Mouse (Mus musculus) hindbrain, embryonic 13.5 days (tissue): ENCODE results near the gene Mgat3. TPM values are rescaled to one million over a fixed set of nuclear protein-coding genes. Genes with fewer than 3 reads are reported as not detected.
A peak's percentile ranks its signal among the peaks of the same experiment; 100 is the strongest.

Source experiments
- ATAC-seq: fragments of 200-750 bp; cut with Nextera tagmentation; 2 replicates; pipeline ENCODE4 v1.8.0; 2017; ENCODE audit warnings: moderate TSS enrichment; ENCODE audit not compliant: low FRiP score
- H3K27ac ChIP-seq: fragments of 300-500 bp; sonication (generic); 2 replicates; pipeline ENCODE4 v1.5.1; 2015; ENCODE audit warnings: inconsistent platforms, mild to moderate bottlenecking, moderate library complexity
- H3K27me3 ChIP-seq: fragments of 300-500 bp; sonication (generic); 2 replicates; pipeline ENCODE4 v1.6.1; 2015; ENCODE audit warnings: mild to moderate bottlenecking, inconsistent platforms
- H3K36me3 ChIP-seq: fragments of 300-500 bp; sonication (generic); 2 replicates; pipeline ENCODE4 v1.6.1; 2015; ENCODE audit warnings: mild to moderate bottlenecking, inconsistent platforms
- H3K4me1 ChIP-seq: fragments of 300-500 bp; sonication (generic); replicated peaks from 2 replicates; pipeline ENCODE4 v1.6.1; 2015; ENCODE audit warnings: inconsistent platforms
- H3K4me2 ChIP-seq: fragments of 300-500 bp; sonication (generic); 2 replicates; pipeline ENCODE4 v1.6.1; 2015; ENCODE audit warnings: inconsistent platforms, mild to moderate bottlenecking, moderate library complexity
- H3K4me3 ChIP-seq: fragments of 300-500 bp; sonication (generic); 2 replicates; pipeline ENCODE4 v1.5.1; 2015; ENCODE audit warnings: mild to moderate bottlenecking, inconsistent platforms
- H3K9ac ChIP-seq: fragments of 300-500 bp; sonication (generic); 2 replicates; pipeline ENCODE4 v1.6.1; 2015; ENCODE audit warnings: mild to moderate bottlenecking, inconsistent platforms
- H3K9me3 ChIP-seq: fragments of 300-500 bp; sonication (generic); 2 replicates; pipeline ENCODE4 v1.6.1; 2016; ENCODE audit warnings: inconsistent platforms
- whole genome bisulfite sequencing: fragments of 180-500 bp; shearing (Covaris S2); methylation state at CpG from one replicate; pipeline ENCODE4 v1.1.7; 2015; 5-methylcytosine and 5-hydroxymethylcytosine counted together
- polyA plus RNA-seq: library from polyadenylated mRNA; unstranded; fragments of >200 nt; fragmentation: Nextera tagmentation; extraction: Ambion mirVana; gene quantifications from 2 replicates; pipeline ENCODE4 v1.2.1, GENCODE M21; 2015

Mgat3 gene
- polyA plus RNA-seq: 12.2 and 13.0 TPM in 2 replicates

DNA sequence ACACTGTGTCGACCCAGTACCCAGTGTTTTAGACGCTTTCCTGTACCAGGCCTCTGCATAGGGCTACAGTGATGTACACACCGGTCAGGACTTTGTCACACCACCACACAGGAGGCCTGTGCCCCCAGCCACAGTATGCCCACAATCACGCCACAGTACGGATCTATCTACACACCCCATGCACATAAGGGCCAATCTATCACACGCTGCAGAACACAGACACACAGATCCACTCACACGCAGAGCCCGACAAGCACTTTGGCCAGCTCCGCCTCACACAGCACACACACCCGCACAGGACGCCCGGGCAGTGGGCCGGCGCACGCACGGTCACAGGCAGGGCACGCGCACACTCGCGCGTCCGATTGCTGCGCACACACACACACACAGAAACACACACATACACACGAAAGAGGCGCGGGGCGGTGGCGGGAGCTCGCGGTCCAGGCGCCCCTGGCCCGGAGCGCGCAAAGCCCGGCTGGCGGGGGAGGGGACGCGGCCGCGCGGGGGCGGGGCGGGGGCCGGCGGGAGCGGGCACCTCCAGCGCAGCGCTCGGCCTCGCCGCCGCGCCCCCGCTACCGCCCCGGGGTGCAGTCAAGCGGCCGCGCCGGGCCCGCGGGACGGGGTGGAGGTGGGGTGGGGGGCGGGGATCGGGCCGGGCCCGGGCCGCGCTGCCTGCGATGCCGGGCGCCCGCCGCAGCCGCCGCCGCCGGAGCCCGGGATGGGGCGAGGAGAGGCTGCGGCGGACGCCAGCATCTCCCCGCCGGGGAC is at the start of gene Mgat3:
TSS of gene Mgat3 (plus strand) at position 721 of the 771 bp plus-strand sequence.
- Histone ChIP-seq H3K4me1 (peaks cover 42% of the 10 kb centered on the region), H3K9ac (peak within 1 kb of the TSS; percentile 99), H3K27me3 (0 out of 2 replicates have a peak, but pooled peaks cover 4% of the 10 kb centered on the region), H3K27ac (peak within 1 kb of the TSS; percentile 97), H3K9me3 (no peaks in the 10 kb centered on the region), H3K36me3 (no peaks in the 10 kb centered on the region), H3K4me2 (peak within 1 kb of the TSS; percentile 85), H3K4me3 (peak within 1 kb of the TSS; percentile 95)
- 2% methylated on average over 38 of the region's 85 CpGs for WGBS
- ATAC-seq: peak; percentile 83

- no peak for ATAC-seq
- no peak overlapping the region for H3K4me2 ChIP-seq
- H3K27ac ChIP-seq: no peak overlapping the region
- H3K36me3 ChIP-seq: no peaks in the 10 kb centered on the region
- no peaks in the 10 kb centered on the region for H3K9me3 ChIP-seq
- H3K27me3 ChIP-seq: no peaks in the 10 kb centered on the region
- H3K4me3 ChIP-seq: no peak overlapping the region
- no peaks in the 10 kb centered on the region for H3K4me1 ChIP-seq
- WGBS: 88% methylated on average over 4 of the region's 4 CpGs
- no peak overlapping the region for H3K9ac ChIP-seq
These were observed 48.9 kb upstream of the Mgat3 start for GRCm38 (mm10) chr15:80124651-80125050.

DNA sequence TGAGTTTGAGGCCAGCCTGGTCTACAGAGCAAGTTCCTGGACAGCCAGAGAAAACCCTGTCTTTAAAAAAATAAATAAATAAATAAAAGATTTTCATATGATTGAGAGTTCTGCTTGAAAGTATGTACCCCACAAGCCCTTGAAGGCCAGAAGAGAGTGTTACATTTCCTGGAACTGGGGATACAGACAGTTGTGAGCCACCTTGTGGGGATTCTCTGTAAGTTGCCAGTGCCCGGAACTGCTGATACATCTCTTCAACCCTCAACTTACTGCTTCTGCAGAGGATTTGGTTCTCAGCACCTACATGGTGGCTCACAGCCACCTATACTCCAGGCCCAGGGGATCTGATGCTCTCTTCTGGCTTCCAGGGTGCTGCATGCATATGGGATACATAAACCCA is 46.3 kb upstream of the Mgat3 start:
- WGBS: 71% methylated on average over 1 of the region's 1 CpGs
- Histone ChIP-seq H3K36me3 (no peaks in the 10 kb centered on the region), H3K9me3 (no peaks in the 10 kb centered on the region), H3K4me3 (no peak overlapping the region), H3K9ac (no peak overlapping the region), H3K4me2 (no peak overlapping the region), H3K27me3 (0 out of 2 replicates have a peak, but pooled peaks cover 6% of the 10 kb centered on the region), H3K4me1 (no peaks in the 10 kb centered on the region), H3K27ac (no peak overlapping the region)
- no peak for ATAC-seq

GRCm38 (mm10) chr15:80129982-80130381 is 43.5 kb upstream of the Mgat3 start:
- 94% methylated on average over 6 of the region's 6 CpGs for WGBS
- peaks cover 17% of the 10 kb centered on the region for H3K4me1 ChIP-seq
- no peaks in the 10 kb centered on the region for H3K9me3 ChIP-seq
- no peaks in the 10 kb centered on the region for H3K36me3 ChIP-seq
- no peak overlapping the region for H3K27ac ChIP-seq
- H3K4me2 ChIP-seq: no peak overlapping the region
- no peak for ATAC-seq
- H3K4me3 ChIP-seq: no peak overlapping the region
- no peak overlapping the region for H3K9ac ChIP-seq
- 0 out of 2 replicates have a peak, but pooled peaks cover 6% of the 10 kb centered on the region for H3K27me3 ChIP-seq

GRCm38 (mm10) chr15:80130689-80131088 is 42.8 kb upstream of the Mgat3 start:
- no peak for ATAC-seq
- Histone ChIP-seq H3K27ac (no peak overlapping the region), H3K9ac (no peak overlapping the region), H3K9me3 (no peaks in the 10 kb centered on the region), H3K36me3 (no peaks in the 10 kb centered on the region), H3K4me1 (peaks cover 20% of the 10 kb centered on the region), H3K4me3 (no peak overlapping the region), H3K4me2 (no peak overlapping the region), H3K27me3 (0 out of 2 replicates have a peak, but pooled peaks cover 6% of the 10 kb centered on the region)
- WGBS: 91% methylated on average over 5 of the region's 5 CpGs

GRCm38 (mm10) chr15:80131421-80131820 is 42.1 kb upstream of the Mgat3 start:
- H3K4me3 ChIP-seq: no peak overlapping the region
- 70% methylated on average over 6 of the region's 6 CpGs for WGBS
- ATAC-seq: no peak
- no peaks in the 10 kb centered on the region for H3K9me3 ChIP-seq
- no peak overlapping the region for H3K9ac ChIP-seq
- no peak overlapping the region for H3K27ac ChIP-seq
- H3K36me3 ChIP-seq: peaks cover under 1% of the 10 kb centered on the region; the same call in 1 of the 2 replicates
- H3K27me3 ChIP-seq: 0 out of 2 replicates have a peak, but pooled peaks cover 6% of the 10 kb centered on the region
- no peak overlapping the region for H3K4me2 ChIP-seq
- peaks cover 20% of the 10 kb centered on the region for H3K4me1 ChIP-seq

DNA sequence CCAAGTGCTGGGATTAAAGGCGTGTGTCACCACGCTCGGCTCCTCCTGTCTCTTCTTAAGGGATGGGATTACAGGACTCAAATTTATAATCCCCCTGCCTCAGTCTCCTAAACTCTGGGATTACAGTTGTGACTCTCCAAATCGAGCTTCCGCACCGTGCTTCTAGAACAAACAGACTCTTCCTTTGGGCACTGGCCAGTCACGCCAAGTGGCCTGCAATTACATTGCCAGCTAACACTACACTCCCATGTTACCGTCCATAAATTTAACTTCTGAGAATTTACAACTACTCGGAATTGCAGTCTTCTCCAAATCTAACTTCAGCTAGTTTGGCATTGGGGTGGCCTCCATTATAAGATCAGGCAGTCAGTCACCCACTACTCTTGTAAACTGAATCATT is 41.1 kb upstream of the Mgat3 start:
- no peak overlapping the region for H3K9ac ChIP-seq
- peak overlapping the region; percentile 99; the same call in 1 of the 2 replicates for H3K27ac ChIP-seq
- peaks cover 23% of the 10 kb centered on the region for H3K4me1 ChIP-seq
- no peaks in the 10 kb centered on the region for H3K9me3 ChIP-seq
- 0 out of 2 replicates have a peak, but pooled peaks cover 6% of the 10 kb centered on the region for H3K27me3 ChIP-seq
- H3K4me3 ChIP-seq: peak overlapping the region; percentile 67
- ATAC-seq: no peak
- peaks cover 4% of the 10 kb centered on the region; the same call in 1 of the 2 replicates for H3K36me3 ChIP-seq
- peak overlapping the region; percentile 81 for H3K4me2 ChIP-seq
- 84% methylated on average over 9 of the region's 9 CpGs for WGBS

DNA sequence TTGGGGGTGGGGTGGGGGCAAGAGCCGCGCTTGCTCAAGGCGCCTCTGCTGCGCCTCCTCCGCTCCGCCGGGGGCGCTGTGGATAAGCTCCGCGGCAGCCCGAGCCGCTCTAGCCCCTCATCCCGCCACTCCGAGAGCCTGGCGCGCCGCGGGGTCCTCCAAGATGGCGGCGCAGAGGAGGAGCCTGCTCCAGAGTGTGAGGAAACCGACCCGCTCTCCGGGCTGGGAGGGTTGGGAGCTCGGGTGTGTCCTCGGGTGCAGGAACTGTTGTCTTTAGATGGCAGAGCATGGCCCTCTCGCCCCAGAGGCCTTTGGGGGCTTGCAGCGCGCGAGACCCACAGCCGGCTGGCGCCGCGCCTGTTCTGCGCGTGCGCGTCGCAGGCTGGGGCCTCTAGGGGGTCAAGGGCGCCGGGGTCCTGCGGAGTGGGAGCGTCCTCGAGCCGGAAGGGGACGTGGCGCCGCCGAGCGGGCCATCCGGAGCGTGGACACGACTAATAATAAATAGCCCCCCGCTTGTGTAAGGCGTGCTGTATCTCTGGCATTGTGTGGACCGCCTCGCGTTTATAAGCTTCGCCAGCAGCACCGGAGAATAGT is 40.4 kb upstream of the Mgat3 start, which contains the start of gene Tab1:
TSS of gene Tab1 (plus strand) at position 135 of the 594 bp plus-strand sequence.
- Histone ChIP-seq H3K27me3 (0 out of 2 replicates have a peak, but pooled peaks cover 6% of the 10 kb centered on the region), H3K4me2 (peak within 1 kb of the TSS; percentile 81), H3K36me3 (peaks cover 4% of the 10 kb centered on the region; the same call in 1 of the 2 replicates), H3K27ac (peak within 1 kb of the TSS; percentile 99), H3K4me3 (peak within 1 kb of the TSS; percentile 67), H3K4me1 (peaks cover 29% of the 10 kb centered on the region), H3K9ac (peak within 1 kb of the TSS; percentile 85), H3K9me3 (no peaks in the 10 kb centered on the region)
- WGBS: under 1% methylated on average over 54 of the region's 59 CpGs
- peak; percentile 94 for ATAC-seq

GRCm38 (mm10) chr15:80133682-80134449 is 39.7 kb upstream of the Mgat3 start:
- WGBS: 12% methylated on average over 14 of the region's 14 CpGs
- no peaks in the 10 kb centered on the region for H3K9me3 ChIP-seq
- H3K9ac ChIP-seq: peak overlapping the region; percentile 85
- H3K27me3 ChIP-seq: 0 out of 2 replicates have a peak, but pooled peaks cover 6% of the 10 kb centered on the region
- peaks cover 36% of the 10 kb centered on the region for H3K4me1 ChIP-seq
- H3K4me3 ChIP-seq: peak overlapping the region; percentile 67
- H3K36me3 ChIP-seq: peaks cover 4% of the 10 kb centered on the region; the same call in 1 of the 2 replicates
- H3K27ac ChIP-seq: peak overlapping the region; percentile 99
- peak overlapping the region; percentile 81 for H3K4me2 ChIP-seq
- peak; percentile 38; the same call in 1 of the 2 replicates for ATAC-seq

DNA sequence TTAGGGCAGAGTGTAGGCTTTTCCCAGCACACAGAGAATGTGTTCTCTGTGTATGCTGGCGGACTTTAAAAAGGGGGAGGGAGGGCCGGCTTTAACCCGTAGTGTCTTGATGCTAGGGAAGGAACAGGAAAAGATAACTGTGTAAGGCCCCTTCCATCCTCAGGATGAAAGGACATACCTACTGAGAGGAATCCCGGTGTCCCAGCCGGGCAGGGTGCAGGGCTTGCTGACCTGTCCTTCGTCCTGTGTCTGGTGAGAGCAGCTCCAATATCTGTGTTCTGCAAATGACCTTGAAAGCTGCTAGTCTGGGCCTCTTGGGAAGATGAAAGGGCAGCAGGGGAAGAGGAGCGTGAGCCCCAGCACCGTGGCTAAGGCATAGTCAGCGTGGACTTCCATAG is 39.1 kb upstream of the Mgat3 start:
- no peak for ATAC-seq
- H3K9me3 ChIP-seq: no peaks in the 10 kb centered on the region
- peaks cover 4% of the 10 kb centered on the region; the same call in 1 of the 2 replicates for H3K36me3 ChIP-seq
- 49% methylated on average over 9 of the region's 9 CpGs for WGBS
- peaks cover 38% of the 10 kb centered on the region for H3K4me1 ChIP-seq
- H3K4me3 ChIP-seq: peak overlapping the region; percentile 67
- H3K27ac ChIP-seq: peak overlapping the region; percentile 99
- peak overlapping the region; percentile 81 for H3K4me2 ChIP-seq
- H3K27me3 ChIP-seq: 0 out of 2 replicates have a peak, but pooled peaks cover 6% of the 10 kb centered on the region
- H3K9ac ChIP-seq: peak overlapping the region; percentile 85

DNA sequence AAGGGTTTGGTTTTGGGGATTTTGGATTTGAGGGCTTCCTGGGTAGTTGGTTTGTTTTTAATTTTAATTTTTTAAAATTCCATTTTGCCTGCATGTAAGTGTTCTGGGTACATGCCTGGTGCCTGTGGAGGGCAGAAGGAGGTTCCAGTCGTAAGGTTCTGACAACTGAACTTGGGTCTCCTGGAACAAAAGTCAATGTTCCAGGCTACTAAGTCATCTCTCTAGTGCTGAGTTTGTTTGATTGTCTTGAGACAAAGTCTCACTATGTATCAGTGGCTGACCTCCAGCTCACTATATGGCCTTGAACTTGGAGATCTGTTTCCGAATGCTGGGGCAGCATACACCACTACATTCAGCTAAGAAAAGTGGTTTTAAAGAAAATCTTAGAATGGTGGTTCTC is 38.0 kb upstream of the Mgat3 start:
- H3K36me3 ChIP-seq: peaks cover 8% of the 10 kb centered on the region
- 0 out of 2 replicates have a peak, but pooled peaks cover 5% of the 10 kb centered on the region for H3K27me3 ChIP-seq
- H3K9ac ChIP-seq: no peak overlapping the region
- H3K4me1 ChIP-seq: peaks cover 38% of the 10 kb centered on the region
- 88% methylated on average over 2 of the region's 2 CpGs for WGBS
- H3K27ac ChIP-seq: no peak overlapping the region
- H3K4me3 ChIP-seq: no peak overlapping the region
- no peaks in the 10 kb centered on the region for H3K9me3 ChIP-seq
- H3K4me2 ChIP-seq: no peak overlapping the region
- ATAC-seq: no peak
